Mouse (Mus musculus): ENCODE measurements around the gene Lrrc8a.

Lrrc8a gene

GRCm38 (mm10) chr2:30261921-30262839 is 24.7 kb downstream of the Lrrc8a start:
- DNase-seq (ENCODE audit: low spot score), result no peak

DNA sequence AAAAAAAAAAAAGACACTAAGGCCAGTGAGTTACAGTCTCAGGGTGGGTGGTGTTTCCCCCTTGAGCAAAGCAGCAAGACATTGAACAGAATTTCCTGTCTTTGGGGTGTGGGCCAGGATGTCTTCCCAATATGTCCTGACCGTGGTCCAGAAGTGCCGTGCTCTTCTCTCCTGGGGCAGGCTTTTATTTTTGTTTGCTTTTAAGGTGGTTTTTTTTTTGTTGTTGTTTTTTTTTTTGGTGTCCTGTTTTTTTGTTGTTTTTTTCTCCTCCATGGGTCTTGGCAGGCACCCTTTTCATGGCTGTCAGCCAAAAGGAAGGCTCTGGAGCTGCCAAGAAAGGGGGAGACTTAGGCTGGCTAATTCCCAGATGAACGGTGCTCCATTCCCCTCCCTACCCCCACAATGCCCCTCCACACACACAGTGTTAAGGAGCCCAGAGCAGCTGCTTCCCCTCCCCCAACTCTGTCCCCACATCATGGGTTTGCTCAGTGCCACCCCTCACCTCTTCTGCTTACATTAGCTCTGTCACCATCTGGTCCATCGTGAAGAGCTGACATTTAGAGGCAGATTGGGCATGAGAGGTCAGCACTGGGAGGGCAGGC is 25.4 kb downstream of the Lrrc8a start:
- DNase-seq (ENCODE audit: low spot score), result no peak

GRCm38 (mm10) chr2:30263811-30264210 is 26.3 kb downstream of the Lrrc8a start:
- no peak for DNase-seq (ENCODE audit: low spot score)

DNA sequence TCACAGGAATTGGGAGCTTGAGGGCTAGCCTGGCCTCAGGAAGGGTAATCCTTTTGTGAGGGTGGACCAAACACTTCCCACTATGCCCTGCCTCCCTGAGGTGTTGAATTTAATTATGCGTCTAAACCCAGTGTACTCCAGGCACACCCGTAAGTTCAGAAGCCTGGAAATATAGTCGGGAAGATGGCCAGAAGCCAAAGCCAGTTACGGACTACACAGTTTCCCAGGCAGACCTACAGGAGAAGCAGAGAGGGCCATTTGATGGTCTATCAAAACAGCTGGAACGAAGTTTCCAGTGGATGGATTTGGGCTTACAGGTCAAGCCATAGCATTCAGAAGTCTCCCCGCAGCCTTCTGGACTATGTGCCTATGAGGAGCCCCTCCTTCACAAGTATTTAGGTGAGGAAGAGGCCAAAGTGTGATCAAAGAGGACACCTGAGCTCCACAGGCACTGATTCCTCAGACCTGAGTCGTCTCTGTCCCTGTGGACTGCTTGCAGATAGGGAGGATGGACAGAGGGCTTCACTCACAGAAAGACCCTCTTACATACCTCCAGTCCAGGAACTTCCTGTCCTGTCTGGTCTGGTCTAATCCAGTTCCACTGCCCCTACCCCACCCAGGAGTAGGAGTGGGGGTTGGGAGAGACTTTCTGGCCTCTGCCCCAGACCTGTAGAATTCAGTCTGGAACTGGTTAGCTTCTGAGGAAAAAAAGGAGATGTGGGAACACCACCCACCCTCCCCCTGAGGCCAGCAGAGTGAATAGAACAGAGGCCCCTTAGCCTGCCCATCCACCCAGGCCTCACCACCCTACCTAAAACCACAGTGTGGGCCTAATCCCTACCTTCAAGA is 27.4 kb downstream of the Lrrc8a start:
- no peak for DNase-seq (ENCODE audit: low spot score)

DNA sequence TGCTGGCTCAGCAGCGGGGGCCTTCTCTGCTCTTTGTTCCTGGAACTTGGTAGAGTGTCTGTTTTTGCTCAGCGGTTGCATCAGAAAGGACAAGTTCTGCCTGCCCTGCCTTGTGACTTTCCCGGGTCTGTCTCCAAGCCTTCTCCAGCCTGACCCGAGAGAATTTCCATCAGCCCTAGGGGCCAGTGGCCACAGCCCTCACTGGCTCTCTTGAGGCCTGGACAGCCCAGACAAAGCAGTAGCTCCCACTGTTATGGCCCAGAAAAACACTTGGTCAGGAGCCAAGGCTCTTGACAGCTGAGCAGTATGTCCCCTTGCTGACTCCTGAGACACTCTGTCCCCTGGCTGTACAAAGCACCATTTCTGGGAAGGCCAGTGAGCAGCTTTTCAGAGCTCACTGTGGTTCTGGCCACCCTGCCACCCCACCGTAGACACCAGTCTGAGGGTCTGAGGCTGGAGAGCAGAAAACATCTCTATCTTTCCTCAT is 28.3 kb downstream of the Lrrc8a start, which contains the start of gene Phyhd1:
Gene Phyhd1, plus strand, starts transcription at position 437 of the 487 bp plus-strand sequence.
- DNase-seq (ENCODE audit: low spot score), result peak; percentile 74

DNA sequence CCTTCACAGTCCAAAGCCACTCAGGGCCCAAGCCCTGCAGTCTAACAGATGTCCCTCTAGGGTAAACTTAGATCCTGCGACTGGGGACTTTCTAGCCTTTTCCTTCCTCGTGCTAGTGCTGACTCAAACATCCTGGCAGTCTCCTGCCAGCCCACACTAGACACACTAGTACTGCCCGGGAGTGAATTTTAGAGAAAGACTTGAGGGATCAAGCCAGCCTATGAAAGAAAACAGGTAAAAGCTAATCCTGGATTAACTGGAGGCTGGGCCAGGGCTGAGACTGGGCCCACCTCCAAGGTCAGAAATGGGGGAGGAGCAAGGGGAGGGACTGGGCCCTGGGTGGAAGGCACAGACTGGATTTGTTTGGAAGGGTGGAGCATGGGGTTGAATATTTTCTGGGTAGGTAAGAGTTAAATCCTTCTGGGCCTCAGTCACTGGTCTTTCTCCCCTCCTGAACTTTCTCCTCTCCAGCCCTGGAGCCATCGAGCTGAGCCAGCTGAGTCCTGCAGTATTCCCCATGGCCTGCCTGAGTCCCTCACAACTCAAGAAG is 29.0 kb downstream of the Lrrc8a start:
- no peak for DNase-seq (ENCODE audit: low spot score)

DNA sequence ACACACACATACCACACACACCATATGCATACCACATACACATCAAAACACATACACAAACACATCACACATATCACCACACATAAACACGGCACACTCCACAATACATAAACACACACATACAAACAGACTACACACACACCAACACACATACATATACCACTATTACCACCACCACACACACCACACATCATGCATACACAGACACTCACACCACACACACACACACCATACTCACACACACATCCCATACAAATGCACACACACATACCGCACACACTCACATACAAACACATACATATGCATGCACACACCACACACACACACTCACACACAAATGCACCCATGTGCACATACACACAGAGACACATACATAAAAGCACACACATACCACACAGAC is 30.0 kb downstream of the Lrrc8a start:
- no peak for DNase-seq (ENCODE audit: low spot score)

GRCm38 (mm10) chr2:30268371-30268770 is 30.9 kb downstream of the Lrrc8a start:
- no peak for DNase-seq (ENCODE audit: low spot score)

DNA sequence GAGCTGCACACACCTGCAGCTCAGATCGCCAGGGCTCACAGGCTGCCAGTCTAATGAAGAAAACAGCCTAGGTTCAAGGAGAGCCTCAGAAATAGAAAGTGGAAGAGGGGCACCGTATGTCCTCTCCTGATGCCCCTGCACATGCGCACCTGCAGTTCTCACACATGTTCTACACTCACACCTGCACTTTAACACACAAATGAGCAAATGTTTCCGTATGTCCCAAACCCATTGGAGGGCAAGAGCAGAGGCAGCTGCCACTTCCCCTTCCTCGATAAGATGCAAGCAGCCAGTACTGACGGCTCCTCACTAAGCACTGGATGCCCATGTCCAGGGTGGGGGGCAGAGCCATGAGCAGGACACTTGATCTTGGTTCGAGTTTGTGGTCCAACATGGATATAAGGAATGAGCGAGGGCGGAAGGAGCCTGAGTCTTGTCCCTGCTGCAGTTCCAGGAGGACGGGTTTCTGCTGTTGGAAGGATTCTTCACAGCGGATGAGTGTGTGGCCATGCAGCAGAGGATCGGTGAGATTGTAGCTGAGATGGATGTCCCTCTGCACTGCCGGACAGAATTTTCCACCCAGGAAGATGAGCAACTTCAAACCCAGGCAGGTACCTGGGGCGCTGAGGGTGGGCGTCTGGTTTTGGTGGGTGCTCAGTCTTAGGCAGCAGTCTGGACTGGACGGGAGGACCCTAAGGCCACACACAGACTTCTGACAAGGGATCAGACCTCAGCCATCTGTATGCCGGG is 31.9 kb downstream of the Lrrc8a start:
- DNase-seq (ENCODE audit: low spot score), result no peak

- peak; percentile 66 for DNase-seq (ENCODE audit: low spot score)
These were observed 32.6 kb downstream of the Lrrc8a start for GRCm38 (mm10) chr2:30270134-30270533.

DNA sequence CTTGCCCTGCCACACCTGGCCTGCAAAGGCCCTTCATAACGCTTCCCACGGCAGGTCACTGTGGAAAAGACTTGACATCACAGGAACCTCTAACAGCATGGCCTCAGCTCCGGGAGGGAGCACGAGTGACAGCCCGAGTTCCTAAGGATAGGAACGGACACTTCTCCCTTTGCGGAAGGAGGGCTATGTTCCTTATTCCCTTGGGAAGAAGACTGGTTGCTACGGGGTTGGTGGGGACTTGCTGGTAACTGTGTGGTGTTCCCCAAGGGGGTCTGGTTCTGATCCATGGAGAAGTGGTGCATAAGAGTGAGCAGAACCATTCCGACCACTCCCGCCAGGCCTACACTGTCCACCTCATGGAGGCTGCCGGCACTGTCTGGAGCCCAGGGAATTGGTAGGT is 43.2 kb downstream of the Lrrc8a start, which contains the start of gene Gm28038:
Gene Gm28038, plus strand, starts transcription at position 301 of the 400 bp plus-strand sequence.
- DNase-seq (ENCODE audit: low spot score), result no peak

GRCm38 (mm10) chr2:30281651-30282050 is 44.1 kb downstream of the Lrrc8a start:
- no peak for DNase-seq (ENCODE audit: low spot score)

DNA sequence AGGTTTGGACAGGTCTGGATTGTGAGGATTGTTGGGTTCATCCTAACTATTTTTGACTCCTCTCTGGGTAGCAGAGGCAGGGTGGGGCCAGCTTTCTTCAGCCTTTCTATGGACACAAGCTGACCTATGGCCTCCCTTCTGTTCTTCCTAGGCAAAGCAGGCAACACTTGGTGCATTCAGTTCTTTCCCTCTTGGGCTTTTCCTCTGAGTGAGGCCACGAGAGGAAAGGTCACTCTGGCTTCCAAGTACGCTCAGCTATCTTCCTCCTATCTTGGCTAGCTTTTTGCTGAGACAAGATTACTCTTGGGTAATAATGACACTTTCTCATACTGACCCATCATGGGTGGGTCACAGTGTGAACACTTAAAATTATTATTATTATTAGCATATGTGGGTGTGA is 45.7 kb downstream of the Lrrc8a start:
- no peak for DNase-seq (ENCODE audit: low spot score)

DNA sequence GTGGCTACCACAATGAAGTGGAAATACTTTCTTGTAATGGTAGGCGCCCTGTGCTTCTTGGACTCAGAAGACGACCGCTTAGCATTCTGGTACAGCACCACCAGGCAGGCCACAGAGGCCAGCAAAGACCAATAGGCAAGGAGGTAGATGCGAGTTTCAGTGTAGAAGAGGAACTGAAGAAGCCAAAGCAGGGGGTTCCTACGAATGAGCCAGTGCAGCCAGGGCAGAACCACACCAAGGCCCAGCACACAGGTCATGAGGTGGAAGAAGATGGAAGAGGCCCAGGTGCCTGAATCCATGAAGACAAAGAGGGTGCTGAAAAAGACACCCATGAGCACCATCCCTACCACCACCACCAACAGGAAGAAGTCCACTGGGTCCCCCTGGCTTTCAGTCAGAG is 47.5 kb downstream of the Lrrc8a start:
- DNase-seq (ENCODE audit: low spot score), result no peak

- DNase-seq (ENCODE audit: low spot score), result no peak
These were observed 48.1 kb downstream of the Lrrc8a start for GRCm38 (mm10) chr2:30285416-30286181.

DNA sequence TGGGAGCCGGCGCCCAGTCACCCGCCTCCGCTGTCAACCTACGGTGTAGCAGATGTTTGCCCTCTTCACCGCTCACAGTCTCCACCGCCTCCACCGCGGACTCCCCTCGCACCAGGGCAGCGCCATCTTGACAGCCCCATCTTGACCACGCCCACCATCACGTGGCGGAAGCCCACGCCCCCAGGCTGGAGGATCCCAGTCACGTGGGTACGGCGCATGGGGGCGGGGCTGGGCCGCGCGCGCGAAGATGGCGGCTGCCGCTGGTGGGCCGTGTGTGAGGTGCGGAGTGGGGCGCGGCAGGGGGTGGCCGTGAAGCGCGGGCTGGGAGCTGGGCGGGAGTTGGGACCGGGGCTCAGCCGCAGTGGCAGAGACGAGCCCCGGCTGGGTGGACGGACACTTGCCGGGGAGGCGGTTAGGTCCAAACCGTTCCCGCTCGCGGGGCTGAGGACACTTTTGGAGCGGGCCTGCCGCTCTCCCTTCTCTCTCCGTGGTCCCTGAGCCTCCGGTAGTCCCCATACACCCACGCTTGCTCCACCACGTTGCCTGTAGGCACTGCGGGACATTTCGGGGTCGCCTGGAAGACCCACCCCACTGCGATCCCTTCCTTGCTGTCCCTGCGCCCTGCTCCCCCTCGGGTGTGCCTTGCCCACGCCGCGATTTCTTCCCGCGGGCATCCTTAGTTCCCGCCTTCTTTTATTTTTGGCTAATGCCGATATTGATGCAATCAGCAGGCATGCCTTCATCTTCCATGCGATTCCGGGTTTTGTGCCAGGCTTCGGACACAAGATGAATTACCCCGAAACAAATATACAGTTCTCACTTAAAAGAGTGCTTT is 48.9 kb downstream of the Lrrc8a start, which contains the start of the genes Dolk and Nup188:
Gene Dolk, minus strand, starts transcription at position 143 of the 835 bp plus-strand sequence.
Gene Nup188, plus strand, starts transcription at position 206 of the 835 bp plus-strand sequence.
- peak; percentile 91 for DNase-seq (ENCODE audit: low spot score)

- DNase-seq (ENCODE audit: low spot score), result no peak
These were observed 49.5 kb downstream of the Lrrc8a start for GRCm38 (mm10) chr2:30287027-30287373.

DNA sequence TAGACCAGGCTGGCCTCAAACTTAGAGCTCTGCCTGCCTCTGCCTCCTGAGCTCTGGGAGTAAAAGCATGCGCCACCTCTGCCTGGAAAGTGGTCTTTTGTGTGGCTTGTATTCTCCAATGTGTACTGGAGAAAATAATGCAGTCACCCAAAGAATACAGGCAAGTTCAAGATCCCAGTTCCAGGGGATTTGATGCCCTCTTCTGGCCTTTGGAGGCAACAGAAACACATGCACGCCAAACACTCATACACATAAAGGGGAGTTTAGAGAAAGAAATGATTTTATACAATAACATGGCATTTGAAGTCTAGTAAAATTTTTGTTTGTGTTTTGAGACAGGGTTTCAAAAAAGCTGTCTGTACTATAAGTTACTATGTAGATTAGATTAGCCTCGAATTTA is 62.0 kb downstream of the Lrrc8a start:
- no peak for DNase-seq (ENCODE audit: low spot score)

DNA sequence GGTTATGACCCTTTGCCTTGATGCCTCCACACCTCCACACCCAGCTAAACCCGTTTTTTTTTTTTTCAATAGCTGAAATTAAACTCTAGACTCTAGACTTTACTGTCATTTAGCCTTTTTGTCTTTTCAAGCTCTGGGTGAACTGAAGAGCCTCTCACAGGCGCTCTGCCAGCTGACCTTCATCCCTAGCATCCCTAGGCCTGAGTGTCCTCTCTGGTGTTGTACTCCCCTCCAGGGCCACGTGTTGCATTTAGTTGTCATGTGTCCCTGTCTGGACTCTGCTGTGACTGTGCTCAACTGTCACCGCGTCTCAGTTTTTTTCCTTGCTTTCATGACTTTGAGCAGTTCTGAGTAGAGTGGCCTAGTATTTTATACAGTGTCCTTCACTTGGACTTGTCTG is 62.5 kb downstream of the Lrrc8a start:
- DNase-seq (ENCODE audit: low spot score), result no peak
